Mouse (Mus musculus): Measurements from ENCODE around the gene Ankrd36.

- TF ChIP-seq CTCF (IDR thresholded peaks at IDR 0.05; ENCODE audit: insufficient read depth, low read length) (no peak), POLR2A (IDR thresholded peaks at IDR 0.05; ENCODE audit: borderline replicate concordance, extremely low read depth, low read depth, low read length) (no peak)
Measured at GRCm38 (mm10) chr11:5614453-5614852, 45.0 kb downstream of the Ankrd36 start.
